Mouse (Mus musculus) central nervous system, embryonic 18 days (tissue): ENCODE measurements around the gene Epb41l3. TPM values are rescaled to one million over a fixed set of nuclear protein-coding genes. Genes with fewer than 3 reads are reported as not detected.

Experiments
- polyA plus RNA-seq: library from polyadenylated mRNA; depleted of rRNA; stranded (reverse); fragments of >200 nt; gene quantifications from 2 replicates; pipeline ENCODE4 v1.2.3, GENCODE M21; 2012; rRNA removed

Epb41l3 gene
- 41.8 and 45.4 TPM in 2 replicates for polyA plus RNA-seq

GRCm38 (mm10) chr17:69075501-69076237 lies at the start of gene Epb41l3:
Gene Epb41l3 (plus strand): TSS chr17:69075683.

Other genes starting within 250 kb of the Epb41l3 start
- gene Tmem200c, start 249.1 kb upstream of the Epb41l3 start, polyA plus RNA-seq: 5.2 and 5.8 TPM in 2 replicates